Mouse (Mus musculus): ENCODE data around the gene Slc45a2. TPM values are rescaled to one million over a fixed set of nuclear protein-coding genes. Genes with fewer than 3 reads are reported as not detected.
"Not testable (repeated sequence)": the region's sequence is repeated elsewhere in the genome, so short reads cannot be mapped to it uniquely, and the experiment has no call there.

The Slc45a2 gene
- polyA plus RNA-seq, 1 experiment, result 0.11 TPM

GRCm38 (mm10) chr15:10970777-10971176 is 29.7 kb upstream of the Slc45a2 start:
- no peak for DNase-seq (ENCODE audit: low read depth)
- TF ChIP-seq CTCF (IDR thresholded peaks at IDR 0.05; ENCODE audit: borderline replicate concordance, extremely low read depth, insufficient read depth, insufficient read length) (no peak), POLR2A (IDR thresholded peaks at IDR 0.05; ENCODE audit: borderline replicate concordance, extremely low read depth, insufficient read depth, insufficient read length, poor library complexity, severe bottlenecking) (no peak)

- TF ChIP-seq CTCF (IDR thresholded peaks at IDR 0.05; ENCODE audit: borderline replicate concordance, extremely low read depth, insufficient read depth, insufficient read length) (no peak), POLR2A (IDR thresholded peaks at IDR 0.05; ENCODE audit: borderline replicate concordance, extremely low read depth, insufficient read depth, insufficient read length, poor library complexity, severe bottlenecking) (no peak)
- DNase-seq (ENCODE audit: low read depth), result no peak
Observed at GRCm38 (mm10) chr15:10977151-10977550, 23.4 kb upstream of the Slc45a2 start.

GRCm38 (mm10) chr15:10980712-10981111 is 19.8 kb upstream of the Slc45a2 start:
- TF ChIP-seq CTCF (IDR thresholded peaks at IDR 0.05; ENCODE audit: borderline replicate concordance, extremely low read depth, insufficient read depth, insufficient read length), result no peak
- no peak for DNase-seq (ENCODE audit: low read depth)

- TF ChIP-seq CTCF (IDR thresholded peaks at IDR 0.05; ENCODE audit: borderline replicate concordance, extremely low read depth, insufficient read depth, insufficient read length) (peak; percentile 54), POLR2A (IDR thresholded peaks at IDR 0.05; ENCODE audit: borderline replicate concordance, extremely low read depth, insufficient read depth, insufficient read length, poor library complexity, severe bottlenecking) (peak; percentile 70; the same call in 1 of the 2 replicates)
- peak; percentile 96 for DNase-seq (ENCODE audit: low read depth)
Observed at GRCm38 (mm10) chr15:10981377-10982063, 19.0 kb upstream of the Slc45a2 start, which contains the start of gene Amacr. Gene Amacr, plus strand, starts transcription at chr15:10981756.

- TF ChIP-seq POLR2A (IDR thresholded peaks at IDR 0.05; ENCODE audit: borderline replicate concordance, extremely low read depth, insufficient read depth, insufficient read length, poor library complexity, severe bottlenecking) (no peak), CTCF (IDR thresholded peaks at IDR 0.05; ENCODE audit: borderline replicate concordance, extremely low read depth, insufficient read depth, insufficient read length) (no peak)
- no peak for DNase-seq (ENCODE audit: low read depth)
Observed at GRCm38 (mm10) chr15:10982064-10982435, 18.5 kb upstream of the Slc45a2 start.

GRCm38 (mm10) chr15:10985756-10986155 is 14.8 kb upstream of the Slc45a2 start:
- TF ChIP-seq POLR2A (IDR thresholded peaks at IDR 0.05; ENCODE audit: borderline replicate concordance, extremely low read depth, insufficient read depth, insufficient read length, poor library complexity, severe bottlenecking), result no peak
- TF ChIP-seq CTCF (IDR thresholded peaks at IDR 0.05; ENCODE audit: borderline replicate concordance, extremely low read depth, insufficient read depth, insufficient read length), result no peak
- no peak for DNase-seq (ENCODE audit: low read depth)

GRCm38 (mm10) chr15:10986477-10986876 is 14.0 kb upstream of the Slc45a2 start:
- not testable (repeated sequence) for DNase-seq (ENCODE audit: low read depth)

GRCm38 (mm10) chr15:10990411-10990810 is 10.1 kb upstream of the Slc45a2 start:
- no peak for DNase-seq (ENCODE audit: low read depth)
- TF ChIP-seq POLR2A (IDR thresholded peaks at IDR 0.05; ENCODE audit: borderline replicate concordance, extremely low read depth, insufficient read depth, insufficient read length, poor library complexity, severe bottlenecking) (no peak), CTCF (IDR thresholded peaks at IDR 0.05; ENCODE audit: borderline replicate concordance, extremely low read depth, insufficient read depth, insufficient read length) (no peak)

GRCm38 (mm10) chr15:10991566-10991965 is 9.0 kb upstream of the Slc45a2 start:
- TF ChIP-seq POLR2A (IDR thresholded peaks at IDR 0.05; ENCODE audit: borderline replicate concordance, extremely low read depth, insufficient read depth, insufficient read length, poor library complexity, severe bottlenecking) (no peak), CTCF (IDR thresholded peaks at IDR 0.05; ENCODE audit: borderline replicate concordance, extremely low read depth, insufficient read depth, insufficient read length) (no peak)
- no peak for DNase-seq (ENCODE audit: low read depth)

GRCm38 (mm10) chr15:10999832-11000231 is 689 bp upstream of the Slc45a2 start:
- DNase-seq (ENCODE audit: low read depth), result peak; percentile 31
- TF ChIP-seq CTCF (IDR thresholded peaks at IDR 0.05; ENCODE audit: borderline replicate concordance, extremely low read depth, insufficient read depth, insufficient read length), result no peak
- no peak for TF ChIP-seq POLR2A (IDR thresholded peaks at IDR 0.05; ENCODE audit: borderline replicate concordance, extremely low read depth, insufficient read depth, insufficient read length, poor library complexity, severe bottlenecking)

GRCm38 (mm10) chr15:11003791-11004190 is 3.3 kb downstream of the Slc45a2 start:
- no peak for DNase-seq (ENCODE audit: low read depth)
- TF ChIP-seq CTCF (IDR thresholded peaks at IDR 0.05; ENCODE audit: borderline replicate concordance, extremely low read depth, insufficient read depth, insufficient read length) (no peak), POLR2A (IDR thresholded peaks at IDR 0.05; ENCODE audit: borderline replicate concordance, extremely low read depth, insufficient read depth, insufficient read length, poor library complexity, severe bottlenecking) (no peak)

- no peak for DNase-seq (ENCODE audit: low read depth)
- TF ChIP-seq POLR2A (IDR thresholded peaks at IDR 0.05; ENCODE audit: borderline replicate concordance, extremely low read depth, insufficient read depth, insufficient read length, poor library complexity, severe bottlenecking) (no peak), CTCF (IDR thresholded peaks at IDR 0.05; ENCODE audit: borderline replicate concordance, extremely low read depth, insufficient read depth, insufficient read length) (no peak)
Observed at GRCm38 (mm10) chr15:11004646-11005045, 4.1 kb downstream of the Slc45a2 start.

All from brain, embryonic 14.5 days (tissue).